Mouse (Mus musculus) layer of hippocampus, adult 8-10 months (tissue): ENCODE results near the gene Rtp2. TPM values are rescaled to one million over a fixed set of nuclear protein-coding genes. Genes with fewer than 3 reads are reported as not detected.

Experiments used
- DNase-seq, 2 experiments: peaks; one replicate each; pipeline ENCODE4 v3.0.0; 2022; ENCODE audit warnings: low spot score in 2 of 2
- total RNA-seq, 4 experiments: library from RNA; stranded (reverse); gene quantifications; 2 replicates each; pipeline ENCODE4 v1.2.4; 2022

Gene Rtp2
- total RNA-seq, 4 experiments from 2014 or later, result 0.30 to 0.76 (median 0.47) TPM

DNA sequence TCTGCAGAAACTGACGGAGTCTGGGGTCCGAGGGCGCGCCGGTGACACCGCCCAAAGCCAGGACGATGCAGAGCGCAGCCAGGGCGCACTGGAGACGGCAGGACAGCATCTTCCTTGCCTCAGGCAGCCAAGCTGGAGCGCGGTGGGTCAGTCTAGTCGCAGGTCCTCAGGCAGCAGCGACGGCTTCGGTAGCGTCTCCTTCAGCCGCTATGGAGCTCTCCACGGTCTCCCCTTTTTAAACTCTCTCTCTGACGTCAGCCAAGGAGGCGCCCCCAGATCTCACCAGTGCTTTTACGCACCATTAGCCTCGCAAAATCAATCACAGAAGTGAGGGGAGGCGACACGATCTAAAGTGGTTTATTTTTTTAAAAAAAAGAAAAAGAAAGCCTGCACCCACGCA is 41.6 kb downstream of the Rtp2 start, which contains the start of gene Sst:
Sst (minus strand) TSS at position 323 of the 400 bp plus-strand sequence.
- no peak for DNase-seq

DNA sequence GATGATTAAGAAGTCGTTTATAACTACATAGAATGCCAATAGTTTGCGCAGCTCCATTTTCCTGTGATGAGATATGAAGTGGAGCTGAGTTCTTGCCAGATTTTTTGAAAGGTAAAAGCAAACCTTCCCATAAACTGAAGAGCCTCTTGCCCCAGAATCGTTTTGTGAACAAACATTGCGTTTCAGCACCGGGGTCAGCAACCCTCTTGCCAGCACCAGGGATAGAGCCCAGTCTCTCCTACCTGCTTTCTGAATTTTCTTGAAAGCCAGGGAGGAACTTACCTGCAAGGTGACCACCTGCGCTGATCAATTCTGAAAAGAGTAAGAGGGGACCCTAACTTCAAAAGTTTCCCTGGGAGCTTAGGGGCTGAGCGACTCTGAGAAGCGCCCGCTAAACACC is 42.0 kb downstream of the Rtp2 start:
- DNase-seq, result no peak

DNA sequence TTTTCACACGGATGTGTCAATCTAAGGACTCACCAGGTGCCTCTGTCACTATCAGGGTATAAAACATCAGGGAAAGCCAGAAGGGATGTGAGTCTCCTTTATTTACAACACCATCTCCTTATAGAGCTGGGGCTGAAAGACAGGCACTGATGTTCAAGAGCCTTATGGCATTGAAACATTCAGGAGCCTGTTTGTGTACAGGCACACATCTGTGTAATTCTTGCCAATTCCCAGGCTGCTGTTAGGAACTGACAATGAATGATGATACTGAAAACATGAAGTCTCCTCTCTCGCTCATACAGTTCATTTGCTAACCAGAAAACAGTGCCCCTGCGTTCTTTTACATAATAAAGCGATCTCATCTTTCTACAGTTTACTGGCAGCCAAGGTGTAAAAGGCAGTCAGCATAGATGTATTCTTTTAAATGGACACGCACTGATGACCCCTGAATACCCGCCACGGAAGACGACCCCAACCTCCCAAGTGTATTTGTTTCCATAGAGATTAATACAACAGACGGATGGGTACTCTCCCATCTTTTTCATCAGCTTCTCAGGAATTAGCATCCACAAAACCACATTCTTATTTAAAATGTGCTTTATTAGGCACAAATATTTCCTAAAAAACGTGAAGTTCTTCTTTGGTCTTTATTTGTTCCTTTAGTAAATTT is 44.1 kb downstream of the Rtp2 start:
- DNase-seq, result no peak

GRCm38 (mm10) chr16:23885098-23885497 is 47.1 kb downstream of the Rtp2 start:
- DNase-seq, result no peak

Other genes with a start within 250 kb of the Rtp2 start
- gene Sst, start 41.4 kb downstream of the Rtp2 start, total RNA-seq, result 100 to 1,000 TPM; 329 to 417 (median 358) TPM
- not detected for gene Gm37419, start 56.1 kb upstream of the Rtp2 start, total RNA-seq
- gene Bcl6, start 56.5 kb upstream of the Rtp2 start, total RNA-seq, result 10 to 100 TPM; 44.9 to 51.7 (median 49.1) TPM